Mouse (Mus musculus) gastrocnemius, postnatal 14 days (tissue): Measurements from ENCODE around the gene Scg2. TPM values are rescaled to one million over a fixed set of nuclear protein-coding genes. Genes with fewer than 3 reads are reported as not detected.

ENCODE experiments used
- DNase-seq: peaks from one replicate; pipeline ENCODE4 v3.0.0; 2021; ENCODE audit warnings: mixed read lengths
- intact Hi-C: fragments of 180-260 bp; cut with DNase I; formaldehyde crosslinking; loops from one replicate; pipeline ENCODE4 v1.15.1; 2025; ENCODE audit warnings: low total_unique reads
- long read RNA-seq, 2 experiments: library from polyadenylated mRNA; stranded (forward); transcript quantifications; one replicate each; pipeline ENCODE4 v2.0.0; 2021
- total RNA-seq, 2 experiments: library from RNA; stranded (reverse); gene quantifications; 2 replicates each; pipeline ENCODE4 v1.2.3; 2021

The Scg2 gene
- not detected for total RNA-seq
- long read RNA-seq, experiment 1, partial matches to known transcripts = 0 of 1 reads
- long read RNA-seq, experiment 1, other reads (novel, unspliced or antisense) = 0 of 1 reads
- long read RNA-seq, experiment 2 = 0 reads

DNA sequence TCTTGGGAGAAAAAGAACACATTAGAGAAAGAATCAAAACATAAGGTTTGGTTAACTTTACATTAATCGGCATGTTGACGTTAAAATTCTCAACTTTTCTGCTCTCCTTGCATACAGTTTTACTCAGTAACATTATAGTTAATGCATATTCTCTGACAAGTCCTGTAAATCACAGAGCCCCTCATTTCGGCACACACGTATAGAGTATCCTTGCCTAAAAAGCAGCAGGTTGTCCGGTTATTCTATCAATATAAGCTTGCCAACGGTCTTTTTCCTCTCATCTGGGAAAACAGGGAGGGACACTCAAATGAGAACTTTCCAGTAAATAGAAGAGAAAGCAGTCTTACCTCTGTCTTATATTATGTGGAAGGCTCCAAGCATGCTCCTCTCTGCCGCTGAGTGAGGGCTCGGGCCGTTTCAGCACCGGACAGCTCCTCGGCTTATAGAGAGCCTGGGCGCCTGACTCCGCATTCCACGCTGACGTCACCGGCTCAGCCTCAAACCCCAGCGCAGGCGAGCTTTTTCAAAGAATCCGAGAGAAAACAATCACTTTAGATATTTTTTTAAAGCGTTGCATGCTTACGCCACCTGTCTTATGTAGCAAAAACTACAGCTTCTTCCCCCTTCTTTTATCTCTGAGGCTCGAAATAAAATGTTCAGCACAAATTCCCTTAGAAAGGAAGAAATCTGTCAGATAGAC lies at the start of gene Scg2:
TSS of gene Scg2 (minus strand) at position 512 of the 700 bp plus-strand sequence.
- intact Hi-C loops = loop anchor here (2.0 kb wide), 1 partner anchor 715 kb away; no protein-coding TSS in a partner anchor

DNA sequence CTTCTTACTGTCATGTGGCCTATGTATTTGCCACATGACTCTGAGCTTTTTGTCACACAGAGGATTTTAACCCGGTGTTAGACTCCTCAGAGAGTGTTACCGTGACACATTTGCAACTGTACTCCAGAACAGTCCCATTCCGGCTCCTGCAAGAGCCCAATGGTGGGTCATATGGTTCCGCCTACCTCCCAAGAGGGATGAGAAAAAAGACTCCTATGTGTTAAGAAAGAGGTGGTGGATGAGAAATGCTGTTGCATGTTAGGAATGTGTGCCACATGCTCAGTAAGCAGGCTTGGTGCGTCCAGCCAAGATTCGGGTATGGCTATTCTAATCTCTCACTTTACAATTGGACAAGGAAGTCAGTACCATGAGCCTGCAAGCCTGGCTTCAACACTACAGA lies 45.6 kb upstream of the Scg2 start:
- DNase-seq = no peak
- intact Hi-C loops = no loop called here

More for the DNA sequence above, at the start of gene Scg2:
- peak; percentile 85 for DNase-seq

DNA sequence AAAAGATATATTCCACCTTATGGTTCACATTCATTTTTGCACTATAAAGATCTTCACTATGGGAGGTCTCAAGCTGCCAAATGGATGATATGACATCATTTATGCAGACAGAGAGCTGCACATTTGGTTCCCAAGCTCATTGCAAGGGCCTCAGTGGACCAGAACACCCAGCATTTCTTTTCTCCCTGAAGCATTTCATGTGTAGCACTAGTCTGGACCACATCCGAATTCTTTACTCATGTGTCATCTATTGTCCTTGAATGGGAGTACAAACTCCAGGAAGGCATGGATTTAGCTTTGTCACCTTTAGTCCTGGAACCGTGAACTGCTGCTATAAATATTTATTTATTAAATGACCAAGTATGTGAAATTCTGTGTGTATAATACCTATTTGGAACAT lies 30.9 kb upstream of the Scg2 start:
- DNase-seq = no peak
- intact Hi-C loops = no loop called here

DNA sequence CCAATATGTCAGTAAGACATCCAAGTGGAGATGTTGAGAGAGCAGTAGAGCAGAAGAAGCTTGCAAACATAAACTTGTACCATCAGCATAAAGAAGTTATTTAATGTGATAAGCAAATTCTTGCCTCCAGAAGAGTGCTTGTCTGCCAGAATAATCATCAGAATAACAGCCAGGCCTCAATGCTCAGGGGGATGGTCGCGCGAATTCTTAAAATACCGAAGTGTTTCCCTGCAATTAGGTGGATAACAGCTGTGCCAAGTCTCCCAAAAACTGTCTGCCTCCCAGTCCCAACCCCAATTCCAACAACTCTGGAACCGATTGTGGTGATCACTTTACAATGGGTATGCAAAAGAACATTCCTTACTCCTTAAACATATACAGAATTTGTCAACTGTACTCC lies 30.0 kb upstream of the Scg2 start:
- intact Hi-C loops = no loop called here
- no peak for DNase-seq

DNA sequence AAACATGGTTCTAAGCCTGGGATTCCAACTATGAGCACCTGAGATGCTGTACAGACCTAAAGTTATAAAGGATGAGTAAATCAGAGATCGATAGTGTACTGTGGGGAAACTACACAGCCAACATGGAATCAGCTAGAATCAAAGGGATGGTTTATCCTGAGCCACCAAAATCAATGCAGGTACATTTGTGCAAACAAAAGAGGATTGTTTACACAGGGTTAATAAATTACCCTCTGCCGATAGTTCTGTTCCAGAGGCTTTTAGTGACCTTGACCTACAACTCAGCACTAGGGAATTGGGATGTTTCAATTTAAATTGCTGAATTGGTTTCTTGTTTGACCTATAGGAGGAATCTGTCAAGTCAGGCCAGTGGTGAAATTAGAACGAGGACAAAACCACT lies 26.7 kb upstream of the Scg2 start:
- DNase-seq = no peak
- intact Hi-C loops = no loop called here

DNA sequence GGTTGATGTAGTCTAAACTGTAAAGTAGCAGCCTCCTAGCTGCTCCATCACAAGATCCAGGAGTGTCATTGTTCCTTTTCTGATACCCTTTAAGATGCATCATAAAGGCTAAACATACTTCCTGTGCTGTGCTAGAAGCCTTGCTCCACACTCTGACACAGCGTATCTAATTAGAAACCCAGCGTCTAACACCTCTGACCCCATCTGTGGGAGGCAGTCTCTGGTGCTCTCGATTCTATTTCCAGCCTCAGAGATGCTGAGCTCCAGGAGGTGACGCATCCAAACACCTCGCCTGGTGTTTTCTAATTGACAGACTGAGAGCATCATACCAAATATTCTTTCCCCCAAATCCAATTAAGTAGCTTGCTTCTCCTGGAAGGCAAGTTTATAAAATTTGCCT lies 18.6 kb upstream of the Scg2 start:
- intact Hi-C loops = no loop called here
- DNase-seq = no peak

DNA sequence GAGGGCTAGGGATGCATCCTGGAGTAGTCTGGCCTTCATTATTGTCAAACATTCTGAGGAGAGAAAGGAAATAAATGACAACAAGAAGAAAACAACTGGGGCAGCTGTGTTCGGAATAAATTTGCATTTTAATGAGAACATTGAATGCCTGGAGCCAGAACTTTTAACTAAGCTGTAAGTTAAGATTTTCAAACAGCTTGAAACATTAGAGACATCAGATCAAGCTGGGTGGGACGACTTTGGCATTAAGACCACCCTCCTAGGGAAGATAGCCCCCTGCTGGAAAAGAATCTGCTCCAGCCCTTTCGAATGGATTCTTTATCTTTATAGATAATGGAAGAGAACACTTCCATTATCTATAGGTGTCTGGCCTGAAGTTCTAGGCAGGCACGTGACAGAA lies 14.2 kb upstream of the Scg2 start:
- intact Hi-C loops = no loop called here
- no peak for DNase-seq

DNA sequence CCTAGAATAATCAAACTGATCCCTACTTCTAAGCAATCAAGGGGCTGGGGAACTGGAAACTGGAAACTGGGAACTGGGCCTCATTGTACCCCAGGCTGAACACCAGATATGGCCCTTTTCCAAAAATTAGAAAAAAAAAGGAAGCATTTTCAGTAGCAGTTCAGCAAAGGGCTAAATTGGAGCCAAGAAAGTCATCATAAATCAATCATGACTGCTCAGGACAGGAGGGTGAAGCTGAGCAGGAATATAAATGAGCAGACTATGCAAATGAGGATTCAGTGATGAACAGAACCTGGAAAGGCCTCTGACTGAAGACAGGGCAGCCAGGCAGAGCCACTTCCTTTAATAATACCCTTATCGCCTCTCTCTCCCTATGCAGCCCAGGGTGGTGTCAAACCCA lies 12.4 kb upstream of the Scg2 start:
- no peak for DNase-seq
- intact Hi-C loops = no loop called here

DNA sequence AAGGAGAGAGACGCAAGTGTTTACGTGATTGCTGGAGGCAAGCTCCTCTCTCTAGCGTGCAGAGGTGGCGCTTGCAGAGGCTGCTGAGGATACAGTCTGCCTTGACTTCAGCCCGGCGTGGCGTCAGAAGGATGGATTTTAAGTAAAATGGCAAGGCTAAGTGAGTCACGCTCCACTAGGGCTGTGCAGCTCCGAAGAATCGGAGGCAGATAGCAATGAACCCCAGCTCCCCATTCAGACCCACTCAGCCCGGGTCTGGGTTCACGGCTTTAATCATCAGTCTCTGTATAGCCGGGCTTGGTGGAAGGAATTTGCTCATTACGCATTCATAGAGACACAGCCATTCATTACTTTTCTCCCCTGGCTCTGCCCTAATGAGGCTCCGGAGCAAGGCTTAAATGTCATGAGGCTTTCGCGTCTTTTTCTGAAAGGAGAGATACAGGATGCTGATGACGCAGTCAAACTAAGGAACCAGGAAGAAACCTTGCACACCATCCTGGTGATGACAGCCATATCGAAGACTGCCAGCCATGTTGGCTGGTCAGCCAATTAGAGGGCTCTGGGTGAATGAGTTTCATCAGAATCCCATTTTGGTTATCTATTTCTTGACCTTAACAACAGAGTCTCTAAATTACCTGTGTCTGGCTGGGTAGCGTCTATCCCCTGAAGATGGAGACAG lies 10.6 kb upstream of the Scg2 start:
- DNase-seq = no peak
- intact Hi-C loops = no loop called here

DNA sequence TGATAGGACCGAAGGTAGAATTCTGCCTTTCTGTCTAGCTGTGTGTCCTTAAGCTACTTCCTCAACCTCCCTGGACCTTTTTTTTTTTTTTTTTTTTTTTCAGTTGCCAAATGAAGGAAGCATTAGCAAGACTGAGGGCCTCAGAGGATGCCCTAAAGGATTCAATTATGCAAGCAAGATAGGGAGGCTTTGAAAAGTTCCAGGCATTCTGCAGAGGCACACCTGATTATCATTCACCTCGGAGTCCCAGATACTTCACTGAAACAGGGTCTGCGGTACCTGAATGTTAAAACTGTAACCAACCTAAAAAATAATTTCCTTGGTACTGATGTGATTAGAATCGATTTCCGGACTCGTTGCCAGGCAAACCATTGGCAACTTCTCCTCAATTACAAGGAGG lies 10.0 kb upstream of the Scg2 start:
- intact Hi-C loops = no loop called here
- DNase-seq = no peak

DNA sequence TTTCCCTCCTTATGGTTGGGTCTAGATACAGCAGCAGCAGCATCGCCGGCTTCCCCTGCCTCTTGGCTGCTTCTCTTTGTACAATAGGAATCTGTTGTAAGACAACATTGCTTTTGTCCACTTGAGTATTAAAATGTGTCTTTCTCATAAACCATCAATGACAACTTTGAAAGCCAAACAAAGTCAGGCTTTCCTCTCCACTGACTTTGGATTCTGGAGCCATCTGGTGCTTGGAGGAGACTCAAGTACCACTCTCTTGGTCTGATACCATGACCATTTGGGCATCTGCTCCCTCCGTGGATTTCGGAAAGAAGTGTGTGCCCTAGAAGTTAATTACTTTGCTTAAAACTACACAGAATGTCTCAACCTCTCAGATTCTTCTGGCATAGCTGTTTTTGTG lies 5.7 kb upstream of the Scg2 start:
- intact Hi-C loops = no loop called here

DNA sequence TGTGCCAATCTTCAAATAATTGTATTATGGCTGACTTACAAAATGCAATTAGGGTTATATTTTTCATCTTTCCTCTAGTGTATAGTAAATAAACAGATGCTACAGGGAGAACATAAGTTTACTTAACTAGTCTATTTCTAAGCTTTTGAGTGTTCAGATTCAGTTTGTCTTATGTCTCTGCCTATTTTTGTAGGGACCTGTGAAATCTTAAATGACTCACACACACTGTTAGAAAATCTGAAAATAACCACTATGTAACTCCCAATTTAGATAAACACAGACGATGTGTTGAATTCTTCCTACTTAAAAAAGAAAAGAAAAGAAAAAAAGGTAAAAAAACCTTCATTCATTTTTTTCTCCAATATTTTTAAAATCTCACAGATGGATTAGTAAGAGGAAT lies 2.2 kb downstream of the Scg2 start:
- intact Hi-C loops = no loop called here

More for the DNA sequence above, 5.7 kb upstream of the Scg2 start:
- no peak for DNase-seq

DNA sequence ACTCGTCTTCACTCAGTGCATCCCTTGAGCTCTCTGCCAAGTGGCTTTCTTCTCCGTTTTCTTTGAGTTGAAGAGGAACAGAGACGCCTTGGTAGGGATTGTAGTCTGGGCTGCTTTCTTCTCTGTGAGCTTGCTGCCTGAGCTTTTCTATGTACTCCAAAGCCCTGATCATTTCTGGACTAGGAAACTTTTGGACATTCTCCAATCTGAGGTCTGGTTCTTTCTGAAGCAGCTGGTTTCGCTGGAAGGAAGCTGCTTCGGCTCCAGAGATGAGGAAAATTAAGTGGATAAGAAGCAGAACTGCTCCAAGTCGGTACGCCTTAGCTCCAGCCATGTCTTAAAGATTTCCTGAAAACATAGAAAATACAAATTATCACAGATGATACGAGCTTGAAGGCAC lies 3.2 kb downstream of the Scg2 start:
- no peak for DNase-seq
- intact Hi-C loops = no loop called here

More for the DNA sequence above, 2.2 kb downstream of the Scg2 start:
- DNase-seq = no peak

DNA sequence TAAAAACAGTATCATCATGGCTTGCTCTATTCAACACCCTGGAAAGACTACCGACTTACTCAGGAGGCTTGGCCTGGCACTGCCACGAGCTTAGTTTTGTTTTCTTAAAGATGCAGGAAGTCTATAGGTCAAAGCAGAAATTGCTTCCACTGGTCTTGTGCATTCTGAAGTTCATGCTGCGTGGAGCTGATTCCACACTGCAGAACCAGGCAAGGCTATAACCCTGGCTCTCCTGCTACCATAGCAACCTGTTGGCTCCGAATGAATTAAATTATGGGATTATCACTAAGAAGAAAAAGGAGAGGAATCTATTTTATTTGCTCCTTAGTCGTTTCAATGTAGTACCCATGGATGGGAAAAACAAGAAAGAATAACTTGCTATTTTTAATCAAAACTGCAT lies 10.9 kb downstream of the Scg2 start:
- intact Hi-C loops = no loop called here
- no peak for DNase-seq

DNA sequence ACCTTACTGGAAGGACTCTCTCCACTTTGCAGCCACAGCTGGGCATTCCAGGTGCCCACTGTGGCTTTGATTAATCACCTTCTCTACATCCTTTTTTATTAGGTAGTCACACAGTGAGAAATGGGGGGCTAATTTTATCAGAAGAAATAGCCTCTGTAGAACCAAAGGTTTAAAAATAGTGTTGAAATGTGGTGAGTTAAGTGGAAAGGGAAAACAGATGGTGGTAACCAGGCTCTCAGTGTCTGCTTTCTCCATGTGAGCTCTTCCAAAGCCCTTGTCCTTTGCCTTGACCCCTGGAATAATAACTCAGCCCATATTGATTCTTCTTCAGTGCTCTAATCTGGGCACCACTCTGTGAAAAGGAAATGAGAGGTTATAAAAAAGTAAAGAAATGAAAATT lies 24.4 kb downstream of the Scg2 start:
- intact Hi-C loops = no loop called here
- no peak for DNase-seq

DNA sequence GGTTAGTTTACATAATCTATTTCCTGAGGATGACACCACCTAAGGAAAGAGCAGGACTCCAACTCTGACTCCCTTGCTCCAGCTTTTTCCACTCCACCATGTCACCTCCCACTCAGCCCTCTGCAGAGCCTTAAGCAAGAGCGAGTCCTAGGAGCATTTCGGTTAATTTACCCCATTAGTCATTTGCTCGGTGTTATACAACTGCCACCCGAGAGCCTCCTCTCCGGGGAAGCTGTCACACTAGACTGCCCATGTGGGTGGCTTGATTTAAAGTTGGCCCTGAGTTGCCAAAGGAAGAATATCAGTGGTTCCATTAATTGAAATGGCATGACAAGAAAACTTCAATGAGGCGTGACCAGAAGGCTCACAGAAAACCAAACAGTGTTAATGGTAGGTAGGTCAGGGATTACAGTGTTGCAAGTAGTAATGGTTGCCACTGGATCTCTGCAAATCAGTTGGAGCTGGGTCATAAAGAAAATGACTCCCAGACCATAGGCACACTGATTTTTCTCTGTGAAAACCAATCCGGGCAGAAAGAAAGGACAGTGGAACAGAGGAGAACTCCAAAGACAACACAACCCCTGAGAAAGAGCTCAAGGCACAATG lies 33.5 kb downstream of the Scg2 start:
- DNase-seq = no peak
- intact Hi-C loops = no loop called here

DNA sequence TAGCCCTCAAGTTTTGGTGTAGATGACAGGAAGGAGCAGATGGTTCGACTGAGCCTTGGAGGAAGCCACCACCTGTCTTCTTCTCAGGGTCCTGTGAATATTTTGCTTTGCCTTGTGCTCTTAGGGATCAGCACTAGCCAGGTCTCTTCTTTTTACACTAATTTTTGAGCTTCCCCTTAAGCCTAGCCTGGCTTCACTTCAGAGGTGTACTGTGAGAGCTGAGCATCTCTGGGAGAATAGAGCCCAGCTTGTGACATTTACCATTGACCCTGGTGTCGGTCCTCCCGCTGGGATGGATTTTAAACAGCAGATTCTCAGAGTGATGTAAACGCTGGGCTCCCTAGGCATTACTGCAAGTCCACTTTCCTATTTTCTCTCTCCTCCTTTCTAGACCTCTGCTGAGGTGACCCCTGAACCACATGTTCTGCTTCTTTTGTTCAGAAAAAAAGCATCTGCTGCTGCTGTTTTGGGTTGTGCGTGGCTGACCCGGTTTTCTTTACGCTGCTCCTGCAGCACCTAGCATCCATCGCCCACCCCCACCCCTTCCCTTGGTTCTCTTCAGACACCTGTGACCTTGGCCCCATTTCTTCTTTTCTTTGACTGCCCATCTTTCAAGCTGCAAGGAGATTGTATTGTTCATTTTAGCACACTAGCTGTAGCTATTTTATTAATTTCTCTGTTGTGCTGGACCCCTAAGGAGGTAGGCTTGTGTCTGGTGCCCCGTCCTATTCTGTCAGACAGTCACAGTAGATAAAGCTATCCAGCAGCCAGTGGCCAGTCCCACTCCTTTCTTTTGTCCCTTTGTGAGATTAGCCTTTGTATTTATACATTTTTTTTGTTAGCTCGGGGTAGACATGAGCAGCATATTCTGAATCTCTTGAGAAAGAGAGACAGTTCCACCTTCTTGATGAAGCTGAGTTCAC lies 38.6 kb downstream of the Scg2 start:
- no peak for DNase-seq
- intact Hi-C loops = no loop called here

DNA sequence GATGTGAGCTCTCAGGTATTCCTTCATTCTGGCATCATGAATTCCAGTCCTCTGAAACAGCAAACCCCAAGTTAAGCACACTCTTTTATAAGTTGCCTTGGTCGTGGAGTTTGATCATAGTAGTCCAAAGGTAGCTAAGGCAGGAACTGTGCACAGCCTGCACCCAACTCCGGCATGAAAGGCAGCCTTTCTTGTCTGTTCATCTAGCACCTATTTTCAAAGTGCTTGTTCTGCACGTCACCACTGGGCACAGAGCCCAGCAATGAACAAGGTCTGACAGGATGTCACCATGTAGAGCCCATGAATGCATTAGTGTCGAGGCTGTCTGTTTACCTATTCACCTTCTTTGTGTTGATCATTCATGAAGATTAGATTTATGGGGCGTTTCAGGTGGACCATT lies 39.6 kb downstream of the Scg2 start:
- intact Hi-C loops = no loop called here
- no peak for DNase-seq
